In genomic region chr1:105116231-105116630, GRCm38 (mm10) we compare ENCODE assay signal across 21 mouse cellular contexts.
"Had no signal": no experiment of that assay in that cellular context is flagged by ENCODE, and none has a peak within 500 bp of the region (broad histone marks: within the 10 kb centered on the region; RNA-seq: fewer than 3 reads in every experiment).

No protein-coding gene starts in this region.

- H3K36me3 ChIP-seq: intestine, embryonic 15.5 days; limb, embryonic 12.5 days; limb, embryonic 15.5 days; lung, embryonic 15.5 days; midbrain, embryonic 10.5 days; midbrain, embryonic 13.5 days; neural tube, embryonic 13.5 days; stomach, embryonic 15.5 days had no signal

- H3K4me2 ChIP-seq: intestine, embryonic 15.5 days; limb, embryonic 12.5 days; limb, embryonic 15.5 days; lung, embryonic 15.5 days; midbrain, embryonic 13.5 days; neural tube, embryonic 13.5 days; stomach, embryonic 15.5 days had no signal

- H3K27me3 ChIP-seq: intestine, embryonic 15.5 days; limb, embryonic 12.5 days; limb, embryonic 15.5 days; lung, embryonic 15.5 days; megakaryocyte, embryonic 14.5 days; midbrain, embryonic 13.5 days; neural tube, embryonic 13.5 days; stomach, embryonic 15.5 days had no signal

- H3K9ac ChIP-seq: intestine, embryonic 15.5 days; limb, embryonic 12.5 days; limb, embryonic 15.5 days; liver, embryonic 14.5 days; lung, embryonic 15.5 days; midbrain, embryonic 13.5 days; neural tube, embryonic 13.5 days; stomach, embryonic 15.5 days had no signal

- H3K4me1 ChIP-seq: intestine, embryonic 15.5 days; limb, embryonic 15.5 days; megakaryocyte, embryonic 14.5 days; midbrain, embryonic 10.5 days; stomach, embryonic 15.5 days had no signal

- H3K4me3 ChIP-seq: intestine, embryonic 15.5 days; limb, embryonic 12.5 days; limb, embryonic 15.5 days; lung, embryonic 15.5 days; megakaryocyte, embryonic 14.5 days; midbrain, embryonic 10.5 days; midbrain, embryonic 13.5 days; myocyte; neural tube, embryonic 13.5 days; stomach, embryonic 15.5 days had no signal

- H3K9me3 ChIP-seq: intestine, embryonic 15.5 days; limb, embryonic 12.5 days; limb, embryonic 15.5 days; lung, embryonic 15.5 days; megakaryocyte, embryonic 14.5 days; midbrain, embryonic 10.5 days; midbrain, embryonic 13.5 days; neural tube, embryonic 13.5 days; stomach, embryonic 15.5 days had no signal

- H3K27ac ChIP-seq: intestine, embryonic 15.5 days; limb, embryonic 12.5 days; limb, embryonic 15.5 days; liver, embryonic 14.5 days; lung, embryonic 15.5 days; midbrain, embryonic 10.5 days; midbrain, embryonic 13.5 days; neural tube, embryonic 13.5 days; stomach, embryonic 15.5 days had no signal

- ATAC-seq: intestine, embryonic 15.5 days; midbrain, embryonic 13.5 days; midbrain, embryonic 16.5 days had no signal

- DNase-seq: kidney, adult 18-20 months; left cerebral cortex, postnatal 4 days; lung, adult 18-20 months; lung, postnatal 10 days; lung, postnatal 36 days; retina, postnatal 1 day; right cerebral cortex, postnatal 25 days; spleen, adult 18-20 months; thymus, postnatal 25 days had no signal
